ENCODE assay signal across 8 mouse cellular contexts in the genomic region with DNA sequence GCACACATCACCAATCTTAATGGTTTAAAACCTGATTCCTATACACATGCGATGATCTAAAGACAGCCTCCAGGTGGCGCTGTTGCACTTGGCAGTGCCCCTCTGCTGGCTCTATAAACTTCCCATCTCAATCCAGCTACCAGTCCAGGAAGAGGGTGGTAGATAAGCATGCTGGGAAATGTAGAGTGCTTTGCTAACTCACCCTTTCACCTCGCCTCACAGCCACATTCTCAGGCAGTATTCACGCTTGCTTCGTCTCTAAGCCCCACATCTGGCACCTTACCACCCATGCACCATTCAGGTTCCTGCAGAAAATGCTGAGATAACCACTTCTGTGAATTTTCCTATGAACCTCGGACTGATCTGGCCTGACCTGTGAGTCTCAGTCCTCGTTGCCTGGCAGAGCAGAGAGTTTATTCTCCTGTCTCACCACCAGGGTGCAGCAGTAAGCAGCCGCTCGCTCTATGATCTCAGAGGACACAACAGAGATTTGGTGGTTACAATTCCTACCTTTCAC. TPM values are rescaled to one million over a fixed set of nuclear protein-coding genes. Genes with fewer than 3 reads are reported as not detected.
DNase-seq lines count a peak whose midpoint lies in the region; ATAC-seq and TF ChIP-seq lines count a peak whose summit lies in the region.

No protein-coding gene starts in this region.

- ATAC-seq in lung, embryonic 14.5 days (ENCODE audit: insufficient read depth), result peak; percentile 92
- peak; percentile 81 for ATAC-seq in neutrophil, adult 5-6 weeks (ENCODE audit: extremely low read depth, insufficient number of reproducible peaks, low FRiP score, poor library complexity, severe bottlenecking)

- peak overlapping the region; percentile 75 for H3K9ac ChIP-seq in MEL (ENCODE audit: control insufficient read depth, low read depth, low read length, poor library complexity, severe bottlenecking)
- no peak overlapping the region for H3K9ac ChIP-seq in lung, embryonic 14.5 days

- peak overlapping the region; percentile 57 to 80 for H3K4me3 ChIP-seq in MEL (ENCODE audit: control insufficient read depth in 1 of 2, insufficient read depth in 1 of 2, low read depth in 2 of 2, low read length in 2 of 2)
- H3K4me3 ChIP-seq in cerebellum, adult 2 months (replicated peaks; ENCODE audit: insufficient read depth, low read depth, low read length), result peak overlapping the region; percentile 41
- peak overlapping the region; percentile 47 for H3K4me3 ChIP-seq in layer of hippocampus, adult 2 months
- H3K4me3 ChIP-seq in lung, embryonic 14.5 days (ENCODE audit: low read depth, low read length), result peak overlapping the region; percentile 25

- H3K4me2 ChIP-seq in lung, embryonic 14.5 days, result peak overlapping the region; percentile 59

- peak; percentile 88 for TF ChIP-seq RAD21 in MEL (IDR thresholded peaks at IDR 0.05; ENCODE audit: low read depth, low read length)

- WGBS in cerebellum, adult 2 months, result 12% methylated on average over 9 of the region's 9 CpGs
- WGBS in lung, embryonic 14.5 days, result 10% methylated on average over 9 of the region's 9 CpGs

- peak overlapping the region; percentile 74 for H3K27ac ChIP-seq in MEL (ENCODE audit: control insufficient read depth, low read depth, low read length)
- H3K27ac ChIP-seq in cerebellum, adult 2 months (ENCODE audit: insufficient read depth, low read length), result peak overlapping the region; percentile 70; the same call in 1 of the 2 replicates
- peak overlapping the region; percentile 83 for H3K27ac ChIP-seq in layer of hippocampus, adult 2 months
- H3K27ac ChIP-seq in lung, embryonic 14.5 days (ENCODE audit: low read depth), result 0 out of 2 replicates have a peak overlapping the region, but pooled peaks have one; percentile 18

- no peaks in the 10 kb centered on the region for H3K4me1 ChIP-seq in MEL (ENCODE audit: control insufficient read depth in 1 of 2, insufficient read depth in 2 of 2, low read length in 2 of 2)
- H3K4me1 ChIP-seq in cerebellum, adult 2 months (ENCODE audit: control insufficient read depth, insufficient read depth, low read length), result peaks cover 10% of the 10 kb centered on the region
- H3K4me1 ChIP-seq in lung, embryonic 14.5 days (ENCODE audit: insufficient read depth), result no peaks in the 10 kb centered on the region

- peak; percentile 90 for DNase-seq in MEL (ENCODE audit: low read depth, low spot score)
- peak; percentile 76 to 80 for DNase-seq in cerebellum, adult 2 months
- peak; percentile 77 for DNase-seq in forelimb bud, embryonic 11.5 days (ENCODE audit: low read depth, low spot score)
- DNase-seq in heart, postnatal 4 days, result peak; percentile 85
- peak; percentile 60 to 83 for DNase-seq in layer of hippocampus, adult 2 months (ENCODE audit: low spot score in 2 of 2)
- DNase-seq in lung, embryonic 14.5 days, result peak; percentile 89
- DNase-seq in thymus, adult 18-20 months, result peak; percentile 46 to 58

- no peak for TF ChIP-seq POLR2A in MEL (IDR thresholded peaks at IDR 0.05; ENCODE audit: control insufficient read depth in 1 of 2, insufficient read depth in 1 of 2, low read depth in 1 of 2, low read length in 2 of 2, poor library complexity in 1 of 2)
- TF ChIP-seq POLR2A in cerebellum, adult 2 months (IDR thresholded peaks at IDR 0.05; ENCODE audit: borderline replicate concordance, insufficient read depth, low read length), result no peak

- no peaks in the 10 kb centered on the region for H3K27me3 ChIP-seq in MEL (ENCODE audit: control insufficient read depth in 1 of 2, insufficient read depth in 2 of 2, low read length in 2 of 2)
- no peaks in the 10 kb centered on the region for H3K27me3 ChIP-seq in cerebellum, adult 2 months (ENCODE audit: control insufficient read depth, insufficient read depth, low read length)
- no peaks in the 10 kb centered on the region for H3K27me3 ChIP-seq in lung, embryonic 14.5 days (ENCODE audit: insufficient read depth, low read length)

- no peak for TF ChIP-seq EP300 in MEL (IDR thresholded peaks at IDR 0.05; ENCODE audit: low read depth in 1 of 2, low read length in 2 of 2)

- H3K9me3 ChIP-seq in MEL (replicated peaks; ENCODE audit: insufficient read depth, low read length), result no peaks in the 10 kb centered on the region
- no peaks in the 10 kb centered on the region for H3K9me3 ChIP-seq in lung, embryonic 14.5 days (ENCODE audit: low read depth, low read length)

- TF ChIP-seq CTCF in MEL (IDR thresholded peaks at IDR 0.05 in 2 of 3, conservative IDR thresholded peaks at IDR 0.05 in 1 of 3; ENCODE audit: control insufficient read depth in 1 of 3, insufficient read depth in 1 of 3, low read depth in 2 of 3, low read length in 3 of 3, poor library complexity in 1 of 3, severe bottlenecking in 1 of 3), result peak; percentile 84 to 88 (median 87)
- TF ChIP-seq CTCF in cerebellum, adult 2 months (IDR thresholded peaks at IDR 0.05; ENCODE audit: borderline replicate concordance, insufficient read depth, low read depth, low read length), result peak; percentile 77
- TF ChIP-seq CTCF in layer of hippocampus, adult 2 months (conservative IDR thresholded peaks at IDR 0.05), result peak; percentile 75
- TF ChIP-seq CTCF in lung, embryonic 14.5 days (IDR thresholded peaks at IDR 0.05; ENCODE audit: low read depth), result peak; percentile 78

- H3K79me2 ChIP-seq in MEL (ENCODE audit: control insufficient read depth, insufficient read depth, low read length, poor library complexity), result no peaks in the 10 kb centered on the region

- H3K36me3 ChIP-seq in MEL (ENCODE audit: control insufficient read depth in 1 of 2, insufficient read depth in 2 of 2, low read length in 2 of 2), result no peaks in the 10 kb centered on the region
- peaks cover 30% of the 10 kb centered on the region for H3K36me3 ChIP-seq in lung, embryonic 14.5 days (ENCODE audit: insufficient read depth)

TF ChIP-seq in MEL, 35 proteins besides CTCF, POLR2A, EP300 and RAD21 (continues in another document):
- no peak for TF ChIP-seq HCFC1 (IDR thresholded peaks at IDR 0.05; ENCODE audit: low read depth, low read length)
- no peak for TF ChIP-seq ETS1 (IDR thresholded peaks at IDR 0.05; ENCODE audit: low read depth, low read length)
- TF ChIP-seq ELF1 (IDR thresholded peaks at IDR 0.05; ENCODE audit: low read depth, low read length), result peak; percentile 67
- no peak for TF ChIP-seq JUND (IDR thresholded peaks at IDR 0.05; ENCODE audit: low read depth, low read length)
- no peak for TF ChIP-seq GABPA (IDR thresholded peaks at IDR 0.05; ENCODE audit: low read depth, low read length)
- TF ChIP-seq ZNF384 (IDR thresholded peaks at IDR 0.05; ENCODE audit: low read depth, low read length), result no peak
- TF ChIP-seq USF2 (IDR thresholded peaks at IDR 0.05; ENCODE audit: borderline replicate concordance in 1 of 2, insufficient read depth in 1 of 2, low read depth in 1 of 2, low read length in 2 of 2), result no peak
- no peak for TF ChIP-seq CHD2 (IDR thresholded peaks at IDR 0.05; ENCODE audit: low read length)
- TF ChIP-seq ZC3H11A (IDR thresholded peaks at IDR 0.05; ENCODE audit: low read depth, low read length), result peak; percentile 55; the same call in 1 of the 2 replicates
- TF ChIP-seq MYC (IDR thresholded peaks at IDR 0.05; ENCODE audit: low read depth, low read length), result peak; percentile 76; the same call in 1 of the 2 replicates
- no peak for TF ChIP-seq ZKSCAN1 (IDR thresholded peaks at IDR 0.05; ENCODE audit: low read depth, low read length)
- no peak; the same call in 1 of the 2 replicates for TF ChIP-seq MXI1 (IDR thresholded peaks at IDR 0.05; ENCODE audit: low read depth, low read length)
- TF ChIP-seq POLR2AphosphoS5 (IDR thresholded peaks at IDR 0.05; ENCODE audit: borderline replicate concordance, low read depth, low read length), result no peak
- TF ChIP-seq GATA1 (IDR thresholded peaks at IDR 0.05; ENCODE audit: low read depth, low read length), result peak; percentile 39; the same call in 1 of the 2 replicates
- TF ChIP-seq SMC3 (IDR thresholded peaks at IDR 0.05; ENCODE audit: low read depth, low read length), result peak; percentile 60
- no peak for TF ChIP-seq POLR2AphosphoS2 (IDR thresholded peaks at IDR 0.05; ENCODE audit: low read length)
- no peak; the same call in 1 of the 2 replicates for TF ChIP-seq MAX (IDR thresholded peaks at IDR 0.05; ENCODE audit: low read length)
- 0 out of 2 replicates have a peak, but pooled peaks have one; percentile 10 for TF ChIP-seq TBP (IDR thresholded peaks at IDR 0.05; ENCODE audit: low read depth, low read length)
- no peak for TF ChIP-seq E2F4 (IDR thresholded peaks at IDR 0.05; ENCODE audit: borderline replicate concordance, low read depth, low read length)
- TF ChIP-seq ZMIZ1 (IDR thresholded peaks at IDR 0.05; ENCODE audit: low read depth, low read length), result no peak
- TF ChIP-seq MAZ (IDR thresholded peaks at IDR 0.05; ENCODE audit: low read depth, low read length), result no peak
- TF ChIP-seq CHD1 (IDR thresholded peaks at IDR 0.05; ENCODE audit: low read depth, low read length), result no peak
- 0 out of 2 replicates have a peak, but pooled peaks have one; percentile 32 for TF ChIP-seq RCOR1 (IDR thresholded peaks at IDR 0.05; ENCODE audit: low read depth, low read length)
- TF ChIP-seq TAL1 (IDR thresholded peaks at IDR 0.05; ENCODE audit: low read length), result no peak
- TF ChIP-seq MAFK (IDR thresholded peaks at IDR 0.05; ENCODE audit: borderline replicate concordance, low read depth, low read length), result no peak; the same call in 1 of the 2 replicates
- TF ChIP-seq TCF12 (IDR thresholded peaks at IDR 0.05; ENCODE audit: low read depth, low read length), result no peak
- no peak for TF ChIP-seq NRF1 (IDR thresholded peaks at IDR 0.05; ENCODE audit: insufficient read depth, low read depth, low read length, poor library complexity, severe bottlenecking)
- TF ChIP-seq USF1 (IDR thresholded peaks at IDR 0.05; ENCODE audit: low read depth, low read length), result no peak
- TF ChIP-seq BHLHE40 (IDR thresholded peaks at IDR 0.05; ENCODE audit: borderline replicate concordance, low read depth, low read length), result no peak
- no peak for TF ChIP-seq MEF2A (IDR thresholded peaks at IDR 0.05; ENCODE audit: extremely low read depth, insufficient replicate concordance, low read depth, low read length, poor library complexity, severe bottlenecking)
- no peak for TF ChIP-seq MYB (IDR thresholded peaks at IDR 0.05; ENCODE audit: low read depth, low read length)

RNA-seq across cellular contexts. Expression of a gene that starts 46.7 kb away (rescaled TPM):
- total RNA-seq in MEL (2012; rRNA removed), result 3.9 and 4.0 TPM in 2 replicates
- polyA plus RNA-seq in MEL (2012; ENCODE audit: insufficient read depth in 1 of 2, insufficient read length in 2 of 2, low read depth in 1 of 2, low replicate concordance in 2 of 2, missing spikeins in 1 of 2), result 1 to 10 TPM in 1 of 2 experiments, not detected in 1; 5.5 TPM
- polyA plus RNA-seq in cerebellum, adult 2 months (2012; rRNA removed), result 24.2 and 26.9 TPM in 2 replicates
- 10 to 100 TPM in 1 of 2 experiments, 1 to 10 TPM in 1; 9.8 to 10.6 TPM for total RNA-seq in heart, postnatal 4 days (2021)
- total RNA-seq in layer of hippocampus, adult 2 months (2021), result 10 to 100 TPM; 26.3 to 32.2 TPM
- 16.7 and 18.5 TPM in 2 replicates for polyA plus RNA-seq in lung, embryonic 14.5 days (2014; fragmentation: Nextera tagmentation; extraction: Ambion mirVana)
- 1.2 and 2.2 TPM in 2 replicates for total RNA-seq in neutrophil, adult 5-6 weeks (2017)

Comparison
In these comparisons a context has a peak if more than half of its experiments do, and no peak if none do; other contexts are left out.
1. Peak in every context shown above with its lines: DNase-seq, ATAC-seq, H3K4me3 ChIP-seq and H3K27ac ChIP-seq.
2. H3K27ac ChIP-seq: peak in every context shown above with its lines; median percentile 83 in layer of hippocampus, adult 2 months; 74 in MEL; 70 in cerebellum, adult 2 months; 18 in lung, embryonic 14.5 days.